Mouse (Mus musculus) left cerebral cortex, postnatal 4 days (tissue): ENCODE measurements around the gene Fut8. TPM values are rescaled to one million over a fixed set of nuclear protein-coding genes. Genes with fewer than 3 reads are reported as not detected.
"Not testable (repeated sequence)": the region's sequence is repeated elsewhere in the genome, so short reads cannot be mapped to it uniquely, and the experiment has no call there.

Experiments
- DNase-seq: peaks from one replicate; pipeline ENCODE4 v3.0.0-alpha.2; 2022
- intact Hi-C: fragments of 180-260 bp; cut with DNase I; formaldehyde crosslinking; loops from one replicate; pipeline ENCODE4 v1.15.1; 2025
- total RNA-seq, 2 experiments: library from RNA; stranded (reverse); gene quantifications; 2 replicates each; pipeline ENCODE4 v1.2.3; 2021

Fut8 gene
- total RNA-seq, 2 experiments from 2014 or later = 85.9 to 93.8 TPM

- intact Hi-C loops = no loop called here
Measured at GRCm38 (mm10) chr12:77491478-77491877, 253.6 kb downstream of the Fut8 start.

GRCm38 (mm10) chr12:77495781-77496180, 257.9 kb downstream of the Fut8 start:
- no peak for DNase-seq
- intact Hi-C loops = no loop called here

More at GRCm38 (mm10) chr12:77491478-77491877, 253.6 kb downstream of the Fut8 start:
- DNase-seq = no peak

- no peak for DNase-seq
Measured at GRCm38 (mm10) chr12:77498153-77498552, 260.2 kb downstream of the Fut8 start.

GRCm38 (mm10) chr12:77500439-77501055, 262.6 kb downstream of the Fut8 start:
- intact Hi-C loops = no loop called here
- peak; percentile 83 for DNase-seq

More at GRCm38 (mm10) chr12:77498153-77498552, 260.2 kb downstream of the Fut8 start:
- intact Hi-C loops = no loop called here

- peak; percentile 60 for DNase-seq
- intact Hi-C loops = no loop called here
Measured at GRCm38 (mm10) chr12:77501466-77502240, 263.7 kb downstream of the Fut8 start.

- intact Hi-C loops = no loop called here
Measured at GRCm38 (mm10) chr12:77502243-77502642, 264.3 kb downstream of the Fut8 start.

GRCm38 (mm10) chr12:77505431-77505830, 267.5 kb downstream of the Fut8 start:
- intact Hi-C loops = no loop called here
- no peak for DNase-seq

More at GRCm38 (mm10) chr12:77502243-77502642, 264.3 kb downstream of the Fut8 start:
- DNase-seq = no peak

GRCm38 (mm10) chr12:77507770-77508169, 269.8 kb downstream of the Fut8 start:
- DNase-seq = no peak
- intact Hi-C loops = no loop called here

- DNase-seq = no peak
- intact Hi-C loops = no loop called here
Measured at GRCm38 (mm10) chr12:77510758-77511157, 272.8 kb downstream of the Fut8 start.

GRCm38 (mm10) chr12:77511206-77511605, 273.3 kb downstream of the Fut8 start:
- intact Hi-C loops = no loop called here
- DNase-seq = peak; percentile 67

- intact Hi-C loops = no loop called here
- no peak for DNase-seq
Measured at GRCm38 (mm10) chr12:77511631-77512030, 273.7 kb downstream of the Fut8 start.

GRCm38 (mm10) chr12:77516805-77517204, 278.9 kb downstream of the Fut8 start:
- no peak for DNase-seq
- intact Hi-C loops = no loop called here

- intact Hi-C loops = no loop called here
- DNase-seq = no peak
Measured at GRCm38 (mm10) chr12:77517691-77518090, 279.8 kb downstream of the Fut8 start.

GRCm38 (mm10) chr12:77519534-77520102, 281.7 kb downstream of the Fut8 start:
- intact Hi-C loops = no loop called here

GRCm38 (mm10) chr12:77524014-77524413, 286.1 kb downstream of the Fut8 start:
- intact Hi-C loops, DNase-seq: not testable (repeated sequence)

More at GRCm38 (mm10) chr12:77519534-77520102, 281.7 kb downstream of the Fut8 start:
- DNase-seq = no peak
